Mouse (Mus musculus): ENCODE measurements around the gene Srgap2.

The Srgap2 gene

DNA sequence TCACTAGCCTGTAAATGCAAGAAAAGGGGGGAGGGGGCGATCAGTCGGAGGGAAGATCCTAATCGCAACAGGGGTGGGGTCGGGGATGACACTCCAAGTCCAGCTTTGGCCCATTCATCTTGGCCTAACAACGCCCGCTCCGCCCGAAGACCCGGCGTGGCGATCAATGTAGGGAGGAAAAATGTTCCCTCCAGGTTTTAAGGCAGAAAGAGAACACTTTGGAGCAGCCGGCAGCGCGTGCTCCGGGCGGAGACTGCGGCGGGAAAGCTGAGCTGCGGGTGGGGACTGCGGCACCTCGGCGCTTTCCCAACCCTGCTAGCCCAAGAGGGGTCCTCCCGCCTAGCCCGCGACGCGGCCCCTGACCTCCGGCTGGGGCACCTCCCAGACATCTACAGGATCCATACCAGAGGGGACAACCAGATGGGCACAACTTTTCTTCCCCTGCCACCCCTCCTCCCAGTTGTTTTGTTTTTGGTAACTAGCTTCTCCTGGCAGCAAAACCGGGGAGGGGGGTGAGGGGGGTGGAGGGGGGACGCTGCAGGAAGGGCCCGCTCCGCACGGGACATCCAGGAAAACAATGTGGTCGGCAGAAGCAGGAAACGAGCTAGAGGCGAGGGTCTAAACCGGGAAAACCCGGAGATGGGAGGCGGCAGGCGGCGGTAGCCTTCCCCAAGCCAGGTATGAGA is 1.4 kb downstream of the Srgap2 start:
- DNase-seq, result peak; percentile 61

DNA sequence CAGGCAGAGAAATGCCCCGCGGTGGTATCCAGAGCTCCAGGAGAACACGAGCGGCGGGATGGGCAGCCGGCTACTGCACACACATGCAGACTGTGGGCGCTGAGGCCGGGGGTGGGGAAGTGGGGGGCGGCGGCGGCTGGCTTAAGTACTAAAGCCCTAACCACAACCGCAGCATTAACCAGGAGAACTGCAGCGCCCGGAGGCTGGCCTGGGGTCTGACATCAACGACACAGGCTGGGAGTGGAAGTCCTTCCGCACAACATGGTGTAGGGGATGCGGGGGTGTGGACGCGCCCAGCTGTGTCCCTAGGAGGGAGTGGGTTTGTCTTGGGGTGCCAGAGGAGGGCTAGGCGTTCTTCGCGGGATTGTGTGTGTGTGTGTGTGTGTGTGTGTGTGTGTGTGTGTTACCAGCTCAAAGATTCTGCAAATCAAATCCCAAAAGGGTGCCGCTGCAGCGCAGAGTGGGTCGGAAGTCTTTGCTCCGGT is 2.0 kb downstream of the Srgap2 start:
- no peak for DNase-seq

DNA sequence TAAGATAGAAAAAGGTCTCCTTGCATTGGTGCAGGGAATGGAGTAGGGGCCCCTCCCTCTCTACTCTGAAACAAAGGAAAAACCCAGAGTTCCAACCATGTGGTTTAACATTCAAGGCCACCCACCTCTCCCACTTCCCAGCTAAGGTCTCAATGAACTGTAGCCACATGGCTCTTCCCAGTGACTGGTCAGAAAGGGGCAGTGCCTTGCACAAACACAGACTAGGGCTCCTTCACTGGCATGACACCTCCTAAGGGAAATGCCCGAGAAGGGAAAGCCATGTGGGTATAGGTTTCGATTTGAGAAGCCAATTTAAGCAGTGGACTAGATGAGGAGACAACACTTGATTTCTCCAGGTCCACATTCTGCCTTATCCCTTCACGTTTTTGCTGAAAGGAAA is 3.4 kb downstream of the Srgap2 start:
- no peak for DNase-seq

DNA sequence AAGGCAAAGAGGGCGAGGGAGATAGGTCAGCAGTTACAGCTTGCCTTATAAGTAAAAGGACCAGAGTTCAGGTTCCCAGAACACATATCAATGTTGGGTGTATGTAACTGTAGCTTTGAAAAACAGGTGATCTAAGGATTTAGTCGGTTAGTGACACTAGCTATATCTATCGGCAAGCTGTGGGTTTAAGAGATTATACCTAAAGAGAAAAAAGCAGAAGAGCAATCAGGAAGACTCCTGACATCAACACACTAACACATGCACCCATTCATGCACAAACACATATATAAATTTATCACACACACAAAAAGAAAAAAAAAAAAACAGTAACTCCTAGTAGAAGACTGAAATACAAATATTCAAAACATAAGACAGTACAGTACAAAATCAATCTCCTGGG is 10.6 kb downstream of the Srgap2 start:
- no peak for DNase-seq

DNA sequence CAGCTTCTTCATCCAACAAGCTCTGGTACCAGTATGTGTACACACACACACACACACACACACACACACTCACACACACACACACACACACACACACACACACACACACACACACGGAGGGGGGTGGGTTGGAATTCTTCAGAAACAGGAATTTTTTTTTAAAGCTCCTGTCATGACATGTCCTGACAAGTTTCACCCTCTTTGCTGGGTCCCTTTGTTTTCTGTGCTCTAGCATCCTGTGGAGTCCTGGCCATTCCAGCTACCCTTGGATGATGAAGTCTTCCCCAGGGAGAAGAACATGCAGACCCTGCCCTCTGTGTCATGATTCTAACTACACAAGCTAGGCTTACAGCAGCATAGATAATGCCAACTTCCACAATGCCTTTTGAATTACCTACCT is 13.0 kb downstream of the Srgap2 start:
- no peak for DNase-seq

DNA sequence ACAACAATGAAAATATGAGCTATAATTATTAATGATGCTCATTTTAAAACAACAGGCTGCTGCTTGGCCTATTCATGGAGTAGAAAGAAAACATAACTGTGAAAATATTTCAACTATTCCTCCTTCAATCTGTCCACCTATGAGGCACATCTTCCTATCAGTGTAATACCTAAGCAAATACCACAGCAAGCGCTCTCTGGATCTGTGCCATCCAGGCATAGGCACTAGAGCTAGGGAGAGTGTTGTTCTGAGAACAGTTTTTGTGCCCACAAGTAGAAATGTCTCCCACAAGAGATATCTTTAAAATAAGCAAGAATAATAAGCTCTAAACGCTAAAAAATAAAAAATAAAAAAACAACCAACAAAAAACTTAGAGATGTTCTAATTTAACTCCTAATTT is 14.0 kb downstream of the Srgap2 start:
- no peak for DNase-seq

DNA sequence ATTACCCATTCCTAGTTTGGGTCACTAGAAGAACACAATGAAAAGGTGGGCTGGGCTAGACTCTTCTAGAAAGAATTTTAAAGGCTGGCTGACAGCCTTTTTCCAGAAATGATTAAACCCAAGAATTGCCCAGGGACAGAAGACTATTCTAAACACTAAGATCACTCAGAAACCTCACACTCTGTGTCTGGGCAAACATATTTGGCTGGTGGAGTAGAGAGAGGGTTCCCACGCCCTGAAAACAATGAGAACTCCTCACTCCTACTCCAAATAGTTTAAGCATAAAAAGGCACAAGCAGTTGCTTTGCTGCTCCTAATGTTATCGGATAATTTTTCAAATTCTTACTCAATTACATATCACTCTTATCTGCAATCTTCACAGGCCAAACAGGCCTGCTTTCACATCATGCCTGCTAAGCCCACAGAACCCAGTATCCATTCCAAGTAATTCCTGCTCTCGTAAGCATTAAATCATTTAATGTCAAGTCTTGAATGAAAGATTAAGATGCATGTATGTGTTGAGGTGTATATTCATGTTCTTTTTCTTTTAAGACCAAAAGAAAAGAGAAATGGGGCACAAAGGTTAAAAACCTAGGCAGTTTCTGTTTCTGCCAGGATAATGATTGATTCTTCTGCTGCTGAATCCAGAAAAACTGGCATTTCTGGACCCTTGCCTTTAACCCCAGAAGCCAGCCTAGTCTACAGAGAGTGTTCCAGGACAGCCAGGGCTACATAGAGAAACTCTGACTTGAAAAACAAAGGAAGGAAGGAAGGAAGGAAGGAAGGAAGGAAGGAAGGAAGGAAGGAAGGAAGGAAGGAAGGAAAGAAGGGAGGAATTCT is 15.3 kb downstream of the Srgap2 start:
- no peak for DNase-seq

DNA sequence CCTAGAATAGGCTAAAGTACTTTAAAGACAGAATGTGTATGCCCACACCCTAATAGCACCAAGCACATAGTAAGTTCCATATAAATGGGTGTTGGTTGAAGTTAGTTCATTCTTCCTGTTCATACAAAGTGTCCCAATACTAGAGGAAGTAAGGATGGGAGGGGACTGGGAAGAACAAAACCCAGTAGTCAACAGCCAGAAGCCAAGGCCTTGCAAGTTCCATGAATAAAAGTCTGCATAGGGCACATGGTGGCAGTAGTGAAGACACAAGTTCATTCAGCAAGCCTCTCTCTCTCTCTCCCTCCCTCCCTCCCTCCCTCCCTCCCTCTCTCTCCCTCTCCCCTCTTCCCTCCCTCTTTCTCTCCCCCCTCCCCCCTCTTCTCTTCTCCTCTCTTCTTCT is 16.0 kb downstream of the Srgap2 start:
- no peak for DNase-seq

DNA sequence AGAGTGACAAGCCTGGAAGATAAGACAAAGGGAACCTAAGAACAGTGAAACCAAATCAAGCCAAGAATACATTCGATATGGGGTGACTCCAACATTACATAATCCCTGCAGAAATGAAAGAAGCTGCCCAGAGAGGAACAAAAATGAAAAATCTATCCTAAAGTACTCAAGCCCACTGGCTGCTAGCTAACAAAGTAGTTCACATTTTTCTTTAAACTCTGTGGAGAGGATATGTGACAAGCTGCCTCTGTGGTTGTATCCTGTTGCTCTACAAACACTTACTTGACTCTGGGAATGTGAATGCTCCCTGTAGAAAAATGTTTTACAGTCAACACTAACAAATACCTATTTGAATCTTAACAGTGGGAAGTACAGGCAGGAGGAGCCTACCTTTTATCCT is 25.5 kb downstream of the Srgap2 start:
- no peak for DNase-seq

DNA sequence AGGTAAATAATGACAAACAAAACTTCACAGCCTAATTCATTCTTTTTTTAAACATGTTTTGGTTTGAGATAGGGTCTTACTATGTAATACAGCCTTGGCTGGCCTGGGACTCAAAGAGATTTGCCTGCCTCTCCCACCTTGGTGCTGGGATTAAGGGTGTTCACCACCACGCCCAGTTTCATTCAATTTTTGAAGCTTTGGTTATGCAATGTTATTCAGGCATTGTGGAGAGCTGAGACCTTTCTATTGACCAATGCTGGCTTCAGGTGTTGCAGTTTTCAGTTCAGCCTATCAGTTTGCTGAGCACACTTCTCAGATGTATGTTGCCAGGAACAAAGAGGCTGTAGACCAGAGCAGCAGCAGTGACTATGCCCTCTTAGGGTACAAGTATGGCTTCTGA is 28.9 kb downstream of the Srgap2 start:
- DNase-seq, result no peak

DNA sequence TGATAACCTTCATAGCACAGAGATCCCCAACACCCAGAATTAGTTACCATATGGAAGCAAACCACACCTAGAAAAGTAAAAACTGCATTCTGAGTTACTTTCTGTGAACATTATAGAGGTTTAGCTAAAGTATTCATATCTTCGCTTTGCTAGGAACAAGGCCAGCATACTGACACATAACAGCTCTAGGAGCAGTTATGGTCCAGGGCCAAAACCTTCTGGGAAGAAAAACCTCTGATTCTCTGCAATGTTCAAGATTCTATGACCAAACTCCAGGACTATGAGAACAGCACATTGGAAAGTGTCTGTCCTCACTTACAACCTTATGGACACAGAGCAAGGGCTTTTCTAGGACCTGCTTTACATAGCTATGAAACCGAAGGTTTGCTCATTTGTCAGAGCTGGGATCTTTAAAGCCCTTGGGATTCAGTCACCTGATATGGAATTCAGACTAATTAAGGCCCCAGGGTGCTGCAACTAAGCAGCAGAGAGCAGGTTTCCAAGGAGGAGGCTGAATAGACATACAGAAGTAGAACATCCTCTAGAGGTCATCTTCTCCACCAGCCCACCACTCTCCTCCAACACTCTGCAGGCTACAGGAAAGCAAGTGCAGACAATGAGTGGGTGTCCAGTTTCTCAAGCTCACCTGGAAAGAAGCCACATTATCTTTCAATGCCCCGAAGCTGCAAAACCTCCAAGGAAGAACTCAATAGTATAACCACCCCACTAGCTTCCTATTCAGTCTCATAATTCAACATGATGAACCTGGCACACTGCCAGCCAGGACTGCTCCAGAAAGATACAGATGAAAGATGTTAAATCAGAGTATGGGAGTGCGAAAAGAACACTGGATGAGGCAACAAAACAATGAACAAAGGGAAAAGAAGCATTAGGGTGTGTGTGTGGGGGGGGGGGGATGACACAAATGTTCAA is 32.9 kb downstream of the Srgap2 start:
- DNase-seq, result peak; percentile 27

DNA sequence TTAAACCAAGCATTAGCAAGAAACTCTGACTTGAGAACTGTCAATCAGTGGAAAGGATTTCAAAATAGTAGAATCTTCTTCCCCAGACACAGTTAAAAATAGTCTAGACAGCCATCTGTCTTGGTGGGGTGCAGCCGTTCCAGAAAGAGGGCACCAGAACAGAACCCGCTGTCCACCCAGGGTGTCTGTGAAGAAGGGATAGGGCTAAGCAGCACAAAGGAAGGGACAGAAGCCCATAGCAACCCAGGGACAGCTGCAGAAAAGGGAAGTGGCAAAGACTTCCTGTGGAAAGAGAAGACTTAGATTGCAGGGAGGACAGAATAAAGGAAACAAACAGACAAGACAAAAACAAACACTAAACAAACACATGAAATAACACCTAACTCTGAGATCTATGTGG is 34.8 kb downstream of the Srgap2 start:
- peak; percentile 31 for DNase-seq

DNA sequence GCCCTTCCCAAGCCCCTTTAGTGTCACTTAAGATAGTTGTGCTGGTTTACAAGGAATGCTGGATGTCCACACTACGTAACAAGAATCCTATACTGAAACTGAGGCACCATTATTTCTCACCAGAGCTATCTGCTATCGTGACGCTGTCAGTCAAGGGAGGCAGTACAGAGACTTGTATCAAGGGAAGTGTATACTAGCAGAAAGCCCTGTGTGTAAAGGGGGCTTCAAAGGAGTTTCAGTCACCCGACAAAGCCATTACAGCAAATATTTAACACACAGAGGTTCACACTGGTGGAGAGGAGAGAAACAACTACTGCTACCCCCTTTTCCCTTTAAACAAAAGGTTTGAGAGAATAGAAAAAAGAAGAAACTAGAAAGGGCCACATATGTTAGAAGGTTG is 35.6 kb downstream of the Srgap2 start:
- DNase-seq, result no peak

DNA sequence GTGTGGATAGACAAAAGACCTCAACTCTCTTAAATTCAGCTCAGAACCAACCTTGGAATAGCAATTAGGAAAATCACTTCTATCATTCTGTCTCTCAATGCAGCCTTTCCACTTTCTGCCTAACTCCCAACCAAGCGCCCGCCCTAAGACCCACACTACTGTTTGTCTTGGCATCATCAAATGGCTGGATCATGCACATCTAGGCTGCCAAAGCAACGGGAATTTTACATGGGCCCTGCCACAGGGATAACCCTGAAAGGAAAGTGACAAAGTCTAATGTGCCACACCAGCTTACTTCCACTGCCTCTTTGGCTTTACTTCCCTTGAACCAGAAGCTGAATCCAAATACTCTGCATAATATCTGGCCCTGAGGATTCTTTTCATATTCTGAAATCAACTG is 37.8 kb downstream of the Srgap2 start:
- DNase-seq, result no peak

DNA sequence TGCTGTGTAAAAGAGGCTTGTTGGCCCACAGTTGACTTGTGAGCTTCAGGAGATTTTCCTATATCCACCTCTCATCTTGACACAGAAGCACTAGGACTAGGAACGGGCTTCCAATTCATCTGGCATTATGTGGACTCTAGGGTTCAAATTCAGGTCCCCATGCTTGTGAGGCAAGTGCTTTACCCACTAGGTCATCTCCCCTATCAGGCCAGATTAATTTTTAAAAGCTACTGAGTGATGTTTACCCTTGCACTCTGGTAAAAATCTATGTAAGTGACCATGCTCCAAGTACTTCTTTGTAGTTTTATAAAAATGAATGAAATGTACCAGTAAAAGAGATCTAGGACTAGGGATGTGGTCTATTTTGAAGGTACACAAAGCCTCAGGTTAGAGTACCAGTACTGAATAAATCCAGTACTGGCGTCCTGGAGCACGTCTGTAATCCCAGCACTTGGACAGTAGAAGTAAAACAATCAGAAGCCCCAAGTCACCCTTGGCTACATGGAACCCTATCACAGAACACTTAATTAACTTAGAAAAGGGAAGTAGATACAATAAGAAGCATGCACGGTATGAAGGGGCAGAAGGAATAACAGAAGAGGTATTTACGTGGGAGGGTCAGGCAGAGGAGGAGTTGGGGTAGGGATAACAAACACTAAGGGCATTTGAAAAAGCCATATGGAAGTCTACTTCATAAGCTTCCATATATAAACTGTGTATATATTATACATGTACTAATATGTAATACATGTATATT is 40.9 kb downstream of the Srgap2 start:
- no peak for DNase-seq

DNA sequence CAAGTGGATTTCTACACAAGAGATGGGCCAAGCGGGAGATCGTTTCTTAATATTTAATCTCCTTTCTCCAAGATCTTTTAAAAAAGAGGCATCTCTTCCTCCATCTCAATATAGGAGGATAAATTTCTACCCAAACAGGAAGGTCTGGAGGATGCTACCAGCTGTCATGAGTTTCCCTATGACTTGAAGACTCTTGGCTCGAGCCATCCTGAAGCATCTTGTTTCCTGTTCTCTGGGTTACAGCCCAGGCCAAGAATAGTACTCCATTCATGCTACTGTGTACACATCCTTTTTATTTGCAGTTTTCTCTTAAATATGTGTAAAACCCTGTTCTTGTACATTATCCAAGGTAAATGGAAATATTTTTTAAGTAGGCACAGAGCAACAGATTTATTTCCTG is 44.9 kb downstream of the Srgap2 start:
- DNase-seq, result no peak

DNA sequence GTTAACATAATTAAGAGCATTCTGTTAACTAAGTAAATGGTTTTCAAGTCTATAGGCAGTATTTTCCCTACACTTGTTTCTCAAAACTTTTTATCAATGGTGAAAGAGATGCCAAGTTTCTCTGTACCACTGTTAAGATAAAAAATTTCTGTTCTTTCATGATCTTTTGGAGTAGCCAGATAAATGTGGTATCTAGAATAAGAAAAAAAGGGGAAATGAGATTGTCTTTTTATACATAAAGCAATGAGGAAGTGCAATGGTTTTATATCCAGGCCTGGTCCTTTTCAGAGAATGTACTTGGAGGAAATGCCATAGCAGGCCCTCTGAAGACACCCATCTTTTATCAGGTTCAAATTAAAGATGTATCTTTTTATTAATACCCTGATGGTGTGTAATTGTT is 45.8 kb downstream of the Srgap2 start:
- DNase-seq, result no peak

DNA sequence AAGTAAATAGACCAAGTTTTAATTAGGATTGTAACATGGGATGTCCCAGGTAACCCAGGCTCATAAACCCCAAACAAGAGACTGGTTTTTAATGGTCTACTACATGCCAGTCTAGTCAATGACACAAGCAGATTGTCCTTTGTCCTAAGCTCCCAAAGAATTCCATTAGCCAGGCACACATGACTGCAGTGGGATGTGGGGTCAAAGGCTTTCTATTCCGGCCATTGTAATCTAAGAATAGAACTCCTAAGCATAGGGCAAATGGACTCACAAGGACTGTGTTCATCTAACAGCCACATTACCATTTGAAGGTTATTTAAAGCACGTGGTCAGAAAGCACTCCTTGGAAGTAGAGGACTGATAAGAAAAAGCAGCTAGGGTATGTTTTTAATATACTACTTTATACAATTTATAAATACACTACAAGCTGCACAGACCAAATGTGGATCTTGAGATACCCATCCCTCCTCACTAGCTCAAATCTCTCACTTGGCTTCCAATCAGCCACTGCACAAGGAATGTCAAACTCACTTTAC is 48.3 kb downstream of the Srgap2 start:
- DNase-seq, result no peak

DNA sequence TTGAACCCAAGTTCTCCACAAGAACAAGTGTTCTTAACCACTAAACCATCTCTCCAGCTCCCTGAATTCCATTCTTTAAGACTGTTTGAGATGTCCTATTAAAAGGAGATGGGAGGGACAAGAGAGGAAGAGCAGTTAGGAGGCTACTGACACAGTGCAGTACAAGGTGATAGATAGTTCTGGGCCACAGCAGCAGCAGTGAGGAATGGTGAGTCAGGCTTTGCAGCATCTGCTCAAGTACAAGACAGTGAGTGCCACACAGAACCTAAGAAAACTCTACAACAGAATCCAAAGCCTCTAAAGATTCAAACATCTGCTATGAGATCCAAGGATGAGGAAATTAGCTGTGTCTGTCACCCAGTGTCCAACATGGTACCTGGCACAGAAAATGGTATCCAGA is 51.8 kb downstream of the Srgap2 start:
- DNase-seq, result no peak

DNA sequence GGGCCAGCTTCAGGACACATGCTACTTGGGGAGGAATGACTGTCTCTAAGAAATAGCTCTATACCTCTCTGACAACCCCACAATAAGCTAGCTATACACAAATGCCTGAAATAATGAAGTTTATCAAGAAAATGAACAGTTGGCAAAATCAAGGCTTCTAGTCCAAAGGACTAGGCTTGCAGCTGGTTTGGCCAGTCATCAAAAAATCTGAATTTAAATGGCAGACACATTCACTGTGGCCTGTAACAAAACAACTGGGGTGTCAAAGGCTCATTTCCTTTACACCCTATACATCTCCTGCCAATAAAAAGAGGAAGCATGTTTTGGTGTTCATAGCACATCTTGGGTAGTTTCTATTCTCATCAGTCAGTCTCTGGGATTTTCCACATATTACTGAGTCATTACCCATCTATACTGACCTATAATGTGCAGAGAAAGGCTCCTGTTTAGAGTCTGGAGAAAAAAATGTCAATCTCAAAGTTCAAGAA is 53.5 kb downstream of the Srgap2 start:
- no peak for DNase-seq

DNA sequence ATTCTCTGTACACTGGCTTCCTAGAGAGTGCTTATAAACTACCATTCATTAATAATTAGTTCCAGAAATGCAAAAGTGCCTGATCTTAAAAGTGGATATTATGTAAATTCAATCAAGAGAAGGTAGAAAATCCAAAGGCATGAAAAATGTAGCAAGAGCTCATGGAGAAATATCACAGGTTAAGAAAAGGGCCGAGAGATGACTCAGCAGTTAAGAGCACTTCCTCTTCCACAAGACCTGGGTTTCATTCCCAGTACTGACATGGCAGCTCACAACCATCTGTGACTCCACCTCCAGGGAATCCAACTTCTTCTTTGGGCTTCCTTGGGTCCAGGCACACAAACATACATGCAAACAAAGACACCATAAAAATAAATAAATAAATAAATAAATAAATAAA is 56.6 kb downstream of the Srgap2 start:
- no peak for DNase-seq

DNA sequence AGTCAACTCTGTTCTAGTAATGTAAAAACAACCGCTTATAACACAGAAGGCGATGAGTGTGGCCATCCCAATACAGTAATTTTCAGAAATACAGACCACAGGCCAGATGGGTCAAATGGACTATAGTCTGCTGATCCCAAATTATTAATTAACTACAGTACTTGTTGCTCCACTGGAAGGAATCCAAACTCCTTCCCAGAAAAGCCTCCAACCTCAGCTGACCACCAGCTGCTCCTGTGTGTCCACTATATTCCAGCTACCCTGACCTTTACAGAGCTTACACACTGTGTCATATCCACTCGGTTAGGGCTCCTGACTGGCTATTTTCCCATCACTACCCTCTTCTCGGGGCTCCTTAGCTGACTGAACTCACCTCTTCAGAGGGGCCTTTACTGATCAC is 61.3 kb downstream of the Srgap2 start:
- no peak for DNase-seq
